Mouse (Mus musculus): ENCODE measurements at regions not wholly inside any gene's neighbourhood (a gene's known extent, or its start where the extent isn't known, plus 50 kb on each side); places are given as distances from the start of the nearest gene placed in this dataset.

GRCm38 (mm10) chr2:11359280-11359679, 187.4 kb downstream of the Prkcq start:
- Histone ChIP-seq H3K9me3 (replicated peaks; ENCODE audit: control insufficient read depth, insufficient read depth, low read length, poor library complexity, severe bottlenecking) (peaks cover 8% of the 10 kb centered on the region; the same call in 1 of the 2 replicates), H3K4me1 (ENCODE audit: control insufficient read depth, insufficient read depth, low read length) (no peaks in the 10 kb centered on the region), H3K36me3 (ENCODE audit: control insufficient read depth, insufficient read depth, low read length, poor library complexity, severe bottlenecking) (no peaks in the 10 kb centered on the region), H3K9ac (ENCODE audit: low read depth, poor library complexity, severe bottlenecking) (no peak overlapping the region), H3K27ac (ENCODE audit: insufficient read depth, low read length) (no peak overlapping the region), H3K27me3 (ENCODE audit: control insufficient read depth, insufficient read depth, low read length, poor library complexity, severe bottlenecking) (no peaks in the 10 kb centered on the region), H3K4me3 (ENCODE audit: low read depth, low read length) (no peak overlapping the region)
- no peak for TF ChIP-seq EP300 (IDR thresholded peaks at IDR 0.05; ENCODE audit: insufficient read depth, low read depth, low read length)
- TF ChIP-seq POLR2A (IDR thresholded peaks at IDR 0.05; ENCODE audit: insufficient read depth, low read length): no peak
- TF ChIP-seq CTCF (IDR thresholded peaks at IDR 0.05; ENCODE audit: low read depth, low read length): no peak

- no peaks in the 10 kb centered on the region for H3K36me3 ChIP-seq (ENCODE audit: control insufficient read depth, insufficient read depth, low read length, poor library complexity, severe bottlenecking)
- H3K4me3 ChIP-seq (ENCODE audit: low read depth, low read length): no peak overlapping the region
- H3K27ac ChIP-seq (ENCODE audit: insufficient read depth, low read length): no peak overlapping the region
- H3K4me1 ChIP-seq (ENCODE audit: control insufficient read depth, insufficient read depth, low read length): no peaks in the 10 kb centered on the region
- H3K9ac ChIP-seq (ENCODE audit: low read depth, poor library complexity, severe bottlenecking): no peak overlapping the region
- no peaks in the 10 kb centered on the region for H3K27me3 ChIP-seq (ENCODE audit: control insufficient read depth, insufficient read depth, low read length, poor library complexity, severe bottlenecking)
- no peak for TF ChIP-seq CTCF (IDR thresholded peaks at IDR 0.05; ENCODE audit: low read depth, low read length)
- no peak for TF ChIP-seq POLR2A (IDR thresholded peaks at IDR 0.05; ENCODE audit: insufficient read depth, low read length)
- TF ChIP-seq EP300 (IDR thresholded peaks at IDR 0.05; ENCODE audit: insufficient read depth, low read depth, low read length): no peak
- H3K9me3 ChIP-seq (replicated peaks; ENCODE audit: control insufficient read depth, insufficient read depth, low read length, poor library complexity, severe bottlenecking): peaks cover 8% of the 10 kb centered on the region; the same call in 1 of the 2 replicates
Observed at GRCm38 (mm10) chr2:11356714-11357113, 184.8 kb downstream of the Prkcq start.

GRCm38 (mm10) chr2:11355594-11355993, 183.7 kb downstream of the Prkcq start:
- no peaks in the 10 kb centered on the region for H3K36me3 ChIP-seq (ENCODE audit: control insufficient read depth, insufficient read depth, low read length, poor library complexity, severe bottlenecking)
- H3K9ac ChIP-seq (ENCODE audit: low read depth, poor library complexity, severe bottlenecking): no peak overlapping the region
- H3K27me3 ChIP-seq (ENCODE audit: control insufficient read depth, insufficient read depth, low read length, poor library complexity, severe bottlenecking): no peaks in the 10 kb centered on the region
- no peaks in the 10 kb centered on the region for H3K4me1 ChIP-seq (ENCODE audit: control insufficient read depth, insufficient read depth, low read length)
- H3K27ac ChIP-seq (ENCODE audit: insufficient read depth, low read length): no peak overlapping the region
- no peak overlapping the region for H3K4me3 ChIP-seq (ENCODE audit: low read depth, low read length)
- H3K9me3 ChIP-seq (replicated peaks; ENCODE audit: control insufficient read depth, insufficient read depth, low read length, poor library complexity, severe bottlenecking): peaks cover 8% of the 10 kb centered on the region; the same call in 1 of the 2 replicates
- TF ChIP-seq EP300 (IDR thresholded peaks at IDR 0.05; ENCODE audit: insufficient read depth, low read depth, low read length) (no peak), POLR2A (IDR thresholded peaks at IDR 0.05; ENCODE audit: insufficient read depth, low read length) (no peak), CTCF (IDR thresholded peaks at IDR 0.05; ENCODE audit: low read depth, low read length) (no peak)
